Mouse (Mus musculus) cortical plate, adult 2 months (tissue): ENCODE results near the gene Mgat5.

ENCODE experiments used
- CTCF ChIP-seq: fragments of 200-500 bp; IDR thresholded peaks from 2 replicates; pipeline ENCODE4 v1.5.1; 2011; ENCODE audit warnings: mild to moderate bottlenecking, control low read depth, low read length; ENCODE audit not compliant: insufficient read depth; ENCODE audit errors: extremely low read depth
- POLR2A ChIP-seq: fragments of 200-500 bp; IDR thresholded peaks from 2 replicates; pipeline ENCODE4 v1.6.1; 2011; ENCODE audit warnings: mild to moderate bottlenecking, low read length, control low read depth; ENCODE audit not compliant: insufficient read depth; ENCODE audit errors: extremely low read depth

DNA sequence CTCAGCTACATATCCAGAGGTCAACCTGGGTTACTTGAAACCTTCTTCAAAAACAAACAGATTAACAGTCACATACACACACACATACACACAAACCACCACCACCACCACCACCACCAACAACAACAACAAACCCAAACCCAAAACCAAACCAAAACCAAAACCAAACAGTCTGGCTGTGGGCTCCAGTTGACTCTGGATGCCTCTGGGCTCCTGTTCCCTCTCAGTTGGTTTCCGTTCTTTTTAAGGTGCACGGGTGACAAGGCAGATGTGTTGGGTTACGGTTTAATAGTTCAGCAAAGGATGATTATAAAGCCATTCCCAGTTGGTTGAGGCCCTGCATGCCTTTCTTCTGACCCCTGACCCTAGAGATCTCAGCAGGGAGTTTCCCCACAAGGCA is 8.6 kb downstream of the Mgat5 start:
- TF ChIP-seq POLR2A: no peak
- no peak for TF ChIP-seq CTCF
